In the genomic region with DNA sequence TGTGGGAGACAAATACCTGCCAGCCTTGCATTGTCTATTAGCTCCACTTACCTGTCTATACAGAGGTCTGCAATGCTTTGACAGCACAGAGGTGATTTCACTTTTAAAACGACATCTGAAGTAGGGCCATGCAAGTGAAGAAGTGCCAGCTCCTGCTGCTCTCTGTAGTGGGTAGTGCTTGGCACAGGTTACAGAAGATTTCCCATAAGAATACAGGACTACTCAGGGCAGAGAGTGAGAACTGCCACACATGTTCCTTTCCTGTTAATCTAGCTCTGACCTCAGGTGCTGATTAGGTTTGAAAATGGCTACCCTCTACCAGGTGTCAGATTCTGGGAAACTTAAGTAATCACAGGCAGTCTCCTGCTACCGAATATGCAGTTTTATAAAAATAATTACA, we compare ENCODE assay signal across 18 mouse cellular contexts. TPM values are rescaled to one million over a fixed set of nuclear protein-coding genes. Genes with fewer than 3 reads are reported as not detected.
DNase-seq lines count a peak whose midpoint lies in the region.
"Had no signal": no experiment of that assay in that cellular context is flagged by ENCODE, and none has a peak within 500 bp of the region (broad histone marks: within the 10 kb centered on the region; RNA-seq: fewer than 3 reads in every experiment).

A gene (minus strand): TSS at position 101 of the 400 bp plus-strand sequence.

- intact Hi-C loops in heart, postnatal 10 days (cut with DNase I), result no loop called here

- peak; percentile 66 for DNase-seq in heart, adult 11 months
- no peak for DNase-seq in heart, postnatal 10 days
- DNase-seq: adrenal gland, adult 2 months; adrenal gland, adult 8-10 months; adrenal gland, postnatal 10 days; adrenal gland, postnatal 14 days; adrenal gland, postnatal 25 days; adrenal gland, postnatal 36 days; B cell, adult 2 months; cerebellum, adult 11 months; cerebellum, adult 11-12 months; cerebellum, adult 18-20 months; cerebellum, adult 2 months had no signal

RNA-seq across cellular contexts. Expression of the gene that starts here (rescaled TPM):
- not detected for total RNA-seq in heart, postnatal 10 days (2021)
- total RNA-seq: adrenal gland, adult 18-20 months; adrenal gland, adult 2 months; adrenal gland, adult 8-10 months; adrenal gland, postnatal 10 days; adrenal gland, postnatal 14 days; adrenal gland, postnatal 25 days; adrenal gland, postnatal 36 days; CH12.LX; ES-E14; G1E; MEL had no signal
